Mouse (Mus musculus): ENCODE measurements around the gene Dhx9.

- TF ChIP-seq CTCF (IDR thresholded peaks at IDR 0.05; ENCODE audit: extremely low read depth, insufficient read length, insufficient replicate concordance, low read depth, low read length) (no peak), POLR2A (IDR thresholded peaks at IDR 0.05; ENCODE audit: low read depth, low read length) (no peak)
Measured at GRCm38 (mm10) chr1:153496030-153496429, 8.6 kb upstream of the Dhx9 start.

Data from small intestine, adult 2 months (tissue).